Mouse (Mus musculus) regulatory T cell (primary cell): ENCODE measurements around the gene Rnf19b.

Experiments
- in situ Hi-C: fragments of 300-600 bp; cut with MboI, MseI; formaldehyde crosslinking; loops from one replicate; pipeline ENCODE4 v1.15.1; 2025; ENCODE audit warnings: high pct_unique_total_duplicates

The Rnf19b gene

GRCm38 (mm10) chr4:129058207-129059092 lies at the start of gene Rnf19b:
TSS of gene Rnf19b (plus strand) at chr4:129058271.
- in situ Hi-C loops = no loop called here

- in situ Hi-C loops = no loop called here
Observed at GRCm38 (mm10) chr4:129008672-129009071, 49.4 kb upstream of the Rnf19b start.

GRCm38 (mm10) chr4:129009521-129009920 lies 48.5 kb upstream of the Rnf19b start:
- in situ Hi-C loops = no loop called here

GRCm38 (mm10) chr4:129011604-129012121 lies 46.4 kb upstream of the Rnf19b start:
- in situ Hi-C loops = no loop called here

GRCm38 (mm10) chr4:129013151-129013864 lies 44.8 kb upstream of the Rnf19b start:
- in situ Hi-C loops = no loop called here

- in situ Hi-C loops = no loop called here
Observed at GRCm38 (mm10) chr4:129016329-129016728, 41.7 kb upstream of the Rnf19b start.

GRCm38 (mm10) chr4:129017150-129017549 lies 40.9 kb upstream of the Rnf19b start:
- in situ Hi-C loops = no loop called here

GRCm38 (mm10) chr4:129018788-129019435 lies 39.2 kb upstream of the Rnf19b start:
- in situ Hi-C loops = no loop called here

- in situ Hi-C loops = no loop called here
Observed at GRCm38 (mm10) chr4:129019788-129020187, 38.3 kb upstream of the Rnf19b start.

GRCm38 (mm10) chr4:129020454-129020853 lies 37.6 kb upstream of the Rnf19b start:
- in situ Hi-C loops = no loop called here

GRCm38 (mm10) chr4:129021426-129021825 lies 36.6 kb upstream of the Rnf19b start:
- in situ Hi-C loops = no loop called here

- in situ Hi-C loops = no loop called here
Observed at GRCm38 (mm10) chr4:129021886-129022285, 36.2 kb upstream of the Rnf19b start.

- in situ Hi-C loops = no loop called here
Observed at GRCm38 (mm10) chr4:129023884-129024283, 34.2 kb upstream of the Rnf19b start.

- in situ Hi-C loops = no loop called here
Observed at GRCm38 (mm10) chr4:129024775-129025174, 33.3 kb upstream of the Rnf19b start.

- in situ Hi-C loops = no loop called here
Observed at GRCm38 (mm10) chr4:129025707-129026106, 32.4 kb upstream of the Rnf19b start.

GRCm38 (mm10) chr4:129030746-129031145 lies 27.3 kb upstream of the Rnf19b start:
- in situ Hi-C loops = no loop called here

- in situ Hi-C loops = no loop called here
Observed at GRCm38 (mm10) chr4:129031408-129031965, 26.6 kb upstream of the Rnf19b start.

GRCm38 (mm10) chr4:129032133-129032962 lies 25.7 kb upstream of the Rnf19b start:
- in situ Hi-C loops = no loop called here

- in situ Hi-C loops = no loop called here
Observed at GRCm38 (mm10) chr4:129032963-129033951, 24.8 kb upstream of the Rnf19b start.

- in situ Hi-C loops = no loop called here
Observed at GRCm38 (mm10) chr4:129034224-129034623, 23.8 kb upstream of the Rnf19b start.
